Mouse (Mus musculus) spleen, embryonic (tissue): Measurements from ENCODE around the gene Sapcd2.

ENCODE experiments used
- CTCF ChIA-PET: fragments of 350-600 bp; sonication (Branson Sonifier 250); formaldehyde crosslinking; loops from one replicate; lab custom pipeline; 2022; lab: Charles Lee

Gene Sapcd2

DNA sequence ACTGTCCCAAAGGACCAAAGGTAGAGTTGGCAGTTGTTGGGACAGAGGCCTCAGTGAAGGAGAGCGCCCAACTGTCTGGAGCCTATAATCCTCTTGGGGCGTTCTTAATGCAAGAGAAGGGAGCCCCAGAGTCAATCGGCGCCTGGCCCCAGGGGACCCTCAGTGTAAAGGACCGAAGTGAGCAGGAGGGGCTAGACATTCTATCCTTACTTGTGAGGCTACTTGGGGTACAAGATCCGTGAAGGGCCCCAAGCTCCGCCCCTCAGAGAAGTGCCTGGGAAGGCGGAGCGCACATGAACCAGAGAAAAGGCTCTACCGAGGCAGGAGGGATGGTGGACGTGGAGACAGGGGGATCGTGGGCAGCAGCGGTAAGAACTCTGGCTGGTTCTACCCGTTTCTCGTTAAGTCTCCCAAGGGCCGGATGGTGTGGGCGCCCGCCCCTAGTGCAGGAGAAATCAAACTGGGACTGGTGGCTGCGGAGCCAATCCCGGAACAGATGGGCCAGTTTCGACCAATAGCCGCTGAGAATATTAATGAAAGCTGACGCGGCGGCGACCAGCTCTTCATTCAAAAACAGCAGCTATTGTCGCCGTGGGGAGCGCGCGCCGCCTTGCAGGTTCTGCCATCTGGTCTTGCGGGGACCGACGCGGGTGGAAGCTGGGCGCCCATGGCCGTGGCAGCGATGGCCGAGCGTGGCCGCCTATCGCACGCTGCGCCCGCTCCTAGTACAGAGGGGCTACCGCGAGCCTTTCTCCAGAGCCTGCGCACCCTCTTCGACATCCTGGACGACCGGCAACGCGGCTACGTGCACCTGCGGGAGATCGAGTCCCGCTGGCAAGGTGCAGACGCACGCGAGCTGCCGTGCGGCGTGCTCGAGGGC lies at the start of gene Sapcd2:
Gene Sapcd2, plus strand, starts transcription at position 558 of the 880 bp plus-strand sequence.
- CTCF ChIA-PET = interaction anchor here (0.6 to 0.7 kb wide), 2 partner anchors 10 to 185 kb away, joined by 3 to 6 read pairs; no protein-coding TSS in a partner anchor

DNA sequence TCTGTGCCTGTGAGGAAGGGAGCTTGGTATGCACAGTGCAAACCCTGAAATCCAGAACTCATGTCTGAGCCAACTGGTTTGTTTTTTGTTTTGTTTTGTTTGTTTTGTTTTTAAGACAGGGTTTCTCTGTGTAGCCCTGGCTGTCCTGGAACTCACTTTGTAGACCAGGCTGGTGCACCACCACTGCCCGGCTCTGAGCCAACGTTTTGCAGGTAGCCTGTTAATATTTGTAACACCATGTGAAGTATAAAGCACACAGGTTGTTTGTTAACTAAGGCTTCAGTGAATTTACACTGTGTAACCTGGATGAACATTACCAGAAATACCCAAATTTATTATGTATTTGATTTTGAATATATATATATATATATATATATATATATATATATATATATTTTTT lies 46.1 kb upstream of the Sapcd2 start:
- CTCF ChIA-PET = interaction anchor here (0.7 kb wide), 1 partner anchor 11 kb away, joined by 7 read pairs; no protein-coding TSS in a partner anchor

DNA sequence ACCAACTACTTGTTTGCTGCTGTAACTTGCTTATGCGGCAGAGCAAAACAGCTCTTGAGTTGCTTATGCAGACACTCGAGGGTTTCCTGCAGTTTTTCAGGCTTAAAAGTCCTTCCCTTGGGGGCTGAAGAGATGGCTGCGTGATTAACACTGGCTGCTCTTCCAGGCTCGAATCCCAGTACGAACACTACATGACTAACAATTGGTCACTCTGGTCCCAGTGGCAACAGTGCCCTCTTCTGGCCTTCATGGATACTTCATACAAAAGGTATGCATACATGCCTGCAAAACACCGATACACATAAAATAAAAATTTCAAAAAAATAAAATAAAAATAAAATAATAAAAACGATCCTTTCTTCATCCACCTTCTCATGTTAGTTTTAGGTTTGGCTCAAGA lies 43.7 kb upstream of the Sapcd2 start:
- CTCF ChIA-PET = no interaction called here

DNA sequence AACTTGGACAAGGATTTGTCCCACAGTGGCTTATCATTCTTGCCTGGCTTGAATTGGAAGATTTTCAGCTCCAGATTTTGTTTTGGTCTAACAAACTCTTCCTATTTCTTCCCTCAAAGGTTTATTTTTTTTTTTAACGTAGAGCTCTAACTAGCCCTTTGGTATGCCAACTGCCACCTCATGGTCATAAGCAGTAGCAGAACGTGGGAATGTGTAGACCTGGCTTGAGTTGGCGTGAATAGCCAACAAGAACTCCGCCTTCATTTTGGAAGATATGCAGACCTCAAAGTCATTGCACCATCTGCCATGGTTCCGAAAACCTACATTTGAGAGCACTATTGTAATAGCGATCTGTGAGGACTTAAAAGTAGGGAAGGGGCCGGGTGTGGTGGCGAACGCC lies 40.7 kb upstream of the Sapcd2 start:
- CTCF ChIA-PET = no interaction called here

DNA sequence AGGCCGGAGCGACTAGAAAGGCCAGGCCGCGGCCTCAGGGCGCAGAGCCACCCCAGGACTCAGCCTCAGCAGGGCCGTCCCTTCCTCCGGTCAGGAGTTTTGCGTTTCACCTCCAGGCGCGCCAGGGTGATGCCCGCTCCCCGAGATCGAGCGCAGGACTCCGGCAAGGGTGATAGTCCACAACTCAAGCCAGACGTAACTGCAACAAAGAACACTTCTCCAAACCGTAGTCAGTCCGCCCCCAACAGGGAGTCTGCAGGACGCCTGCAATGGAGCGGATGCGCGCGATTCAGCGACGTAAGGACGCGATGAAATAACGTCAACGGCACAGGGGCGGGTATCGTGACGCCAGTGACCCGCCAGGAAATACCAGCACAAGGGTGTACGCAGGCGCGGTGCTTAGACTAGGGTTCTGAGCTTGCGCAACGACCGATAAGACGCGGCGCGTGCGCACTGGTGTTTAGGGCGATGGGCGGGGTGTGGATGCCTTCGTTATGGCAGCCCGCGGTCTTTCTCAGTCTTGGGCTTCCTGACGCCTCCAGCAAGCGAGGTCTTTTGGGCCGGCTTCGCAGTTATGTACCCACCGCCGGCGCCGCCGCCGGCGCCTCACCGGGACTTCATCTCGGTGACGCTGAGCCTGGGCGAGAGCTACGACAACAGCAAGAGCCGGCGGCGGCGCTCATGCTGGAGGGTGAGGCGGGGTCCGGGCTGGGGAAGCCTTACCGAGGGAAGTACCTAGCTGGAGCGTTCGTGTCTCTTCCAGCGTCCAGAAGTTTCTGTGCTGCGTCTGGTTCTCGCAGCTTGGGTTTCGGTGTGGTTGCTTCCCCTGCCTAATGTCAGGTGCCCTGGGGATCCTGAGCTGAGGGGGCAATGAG lies 39.6 kb upstream of the Sapcd2 start, which contains the start of gene Man1b1:
Gene Man1b1, plus strand, starts transcription at position 53 of the 875 bp plus-strand sequence.
- CTCF ChIA-PET = no interaction called here

DNA sequence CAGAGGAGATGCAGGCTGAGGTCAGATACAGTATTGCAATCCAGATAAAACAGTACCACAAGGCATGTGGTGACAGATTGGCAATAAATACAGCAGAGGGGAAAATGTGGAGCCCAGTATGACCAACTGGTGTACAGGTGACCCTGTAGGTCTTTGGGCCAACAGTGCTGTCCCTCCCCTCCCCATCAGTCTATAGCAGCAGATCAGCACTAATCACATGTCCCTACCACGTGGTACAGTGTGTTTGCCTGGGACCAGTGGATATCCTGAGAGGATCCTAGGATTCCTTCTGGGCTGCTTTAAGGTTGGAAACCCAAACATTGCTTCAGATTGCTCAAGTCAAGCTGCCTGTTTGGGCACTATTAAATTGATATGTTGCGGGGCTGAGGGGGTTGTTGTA lies 38.6 kb upstream of the Sapcd2 start:
- CTCF ChIA-PET = no interaction called here

DNA sequence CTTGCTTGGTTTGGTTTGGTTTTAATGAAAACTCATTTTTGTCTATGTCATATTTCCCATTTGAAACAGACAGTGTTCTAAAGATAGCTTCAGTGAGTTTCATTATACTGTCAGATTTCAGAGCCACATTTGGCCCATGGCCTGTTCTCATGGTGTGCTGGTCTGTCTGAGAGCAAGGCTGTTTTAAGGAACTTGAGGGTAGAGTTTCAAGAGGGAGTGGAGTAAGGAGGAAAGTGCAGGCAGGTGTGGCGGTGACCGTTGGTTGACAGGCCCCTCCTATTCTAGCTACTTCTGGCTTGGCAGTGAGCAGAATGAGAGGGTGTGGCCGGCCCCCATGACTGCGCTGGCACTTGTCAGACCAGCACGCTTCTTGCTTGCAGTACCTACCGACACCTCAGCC lies 33.8 kb upstream of the Sapcd2 start:
- CTCF ChIA-PET = interaction anchor here (0.5 kb wide), 1 partner anchor 9 kb away, joined by 3 read pairs; no protein-coding TSS in a partner anchor

DNA sequence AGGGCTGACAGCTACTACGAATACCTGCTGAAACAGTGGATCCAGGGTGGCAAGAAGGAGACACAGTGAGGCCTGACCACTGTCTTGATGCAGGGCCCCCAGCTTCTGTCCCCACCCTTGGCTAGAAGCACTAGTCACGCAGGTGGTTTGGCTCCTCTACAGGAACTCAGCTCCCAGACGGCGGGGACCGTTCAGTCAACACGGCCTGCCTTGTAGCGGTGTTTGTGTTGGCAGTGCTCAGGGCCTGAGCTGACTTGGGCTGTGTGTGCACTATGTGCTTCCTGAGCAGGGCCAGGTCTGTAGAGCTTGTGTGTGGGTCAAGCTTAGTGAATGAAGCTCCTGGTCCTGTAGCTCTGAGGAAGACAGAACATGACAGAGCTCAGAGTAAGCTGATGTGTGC lies 24.0 kb upstream of the Sapcd2 start:
- CTCF ChIA-PET = interaction anchor here (1.0 kb wide), 1 partner anchor 12 kb away, joined by 5 read pairs; no protein-coding TSS in a partner anchor

DNA sequence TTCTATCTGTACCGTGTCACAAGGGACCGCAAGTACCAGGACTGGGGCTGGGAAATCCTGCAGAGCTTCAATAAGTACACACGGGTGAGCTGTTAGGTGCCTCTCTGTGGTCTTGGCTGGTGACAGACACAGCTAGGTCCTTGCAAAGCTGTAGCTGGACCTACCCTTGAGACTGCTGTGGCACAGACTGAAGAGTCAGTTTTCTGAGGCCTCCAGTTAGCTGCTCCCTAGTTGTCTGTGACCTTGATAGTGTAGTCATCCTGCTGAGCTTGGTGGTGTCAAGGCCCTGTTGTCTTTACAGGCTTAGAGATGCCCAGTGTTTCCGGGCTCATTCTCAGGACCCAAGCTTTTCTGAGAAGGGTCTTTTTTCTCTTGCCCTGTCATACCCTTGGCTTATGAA lies 22.6 kb upstream of the Sapcd2 start:
- CTCF ChIA-PET = no interaction called here

DNA sequence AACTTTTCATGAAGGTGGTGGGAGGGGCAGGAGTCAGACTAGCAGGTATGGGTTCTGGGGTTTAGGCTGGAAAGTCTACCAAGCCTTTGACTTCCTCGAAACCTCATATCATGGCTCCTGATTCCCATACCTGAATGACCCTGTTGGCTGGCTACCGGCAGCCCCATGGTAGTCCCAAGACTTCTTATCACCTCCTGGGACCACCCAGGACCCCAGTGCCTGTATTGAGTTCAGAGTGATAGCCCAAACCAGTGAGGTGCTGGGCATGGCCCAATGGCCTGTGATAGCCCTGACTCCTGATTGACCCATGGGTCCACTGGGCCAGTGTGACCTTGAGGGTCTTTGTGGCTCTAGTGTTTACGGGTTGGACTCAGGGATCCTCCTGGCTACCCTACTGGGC lies 21.4 kb upstream of the Sapcd2 start:
- CTCF ChIA-PET = no interaction called here

DNA sequence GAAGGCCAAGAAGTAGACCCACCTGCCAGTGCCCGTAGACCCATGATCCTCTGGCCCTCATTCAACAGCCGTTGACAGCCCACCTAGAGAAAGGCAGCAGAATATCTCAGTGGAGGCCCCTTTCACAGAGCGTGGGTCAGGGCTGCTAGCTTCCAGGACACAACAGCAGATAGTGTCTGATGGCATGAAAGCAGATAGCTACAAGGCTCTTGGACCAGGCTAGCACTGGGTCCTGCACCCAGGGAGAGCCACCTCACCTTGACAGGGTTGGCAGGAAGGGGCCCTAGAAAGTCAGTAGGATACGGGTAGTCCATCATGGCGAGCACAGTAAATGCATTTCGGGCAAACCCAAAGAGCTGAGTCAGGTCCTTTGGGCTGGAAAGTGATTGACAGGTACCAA lies 17.9 kb upstream of the Sapcd2 start:
- CTCF ChIA-PET = no interaction called here

DNA sequence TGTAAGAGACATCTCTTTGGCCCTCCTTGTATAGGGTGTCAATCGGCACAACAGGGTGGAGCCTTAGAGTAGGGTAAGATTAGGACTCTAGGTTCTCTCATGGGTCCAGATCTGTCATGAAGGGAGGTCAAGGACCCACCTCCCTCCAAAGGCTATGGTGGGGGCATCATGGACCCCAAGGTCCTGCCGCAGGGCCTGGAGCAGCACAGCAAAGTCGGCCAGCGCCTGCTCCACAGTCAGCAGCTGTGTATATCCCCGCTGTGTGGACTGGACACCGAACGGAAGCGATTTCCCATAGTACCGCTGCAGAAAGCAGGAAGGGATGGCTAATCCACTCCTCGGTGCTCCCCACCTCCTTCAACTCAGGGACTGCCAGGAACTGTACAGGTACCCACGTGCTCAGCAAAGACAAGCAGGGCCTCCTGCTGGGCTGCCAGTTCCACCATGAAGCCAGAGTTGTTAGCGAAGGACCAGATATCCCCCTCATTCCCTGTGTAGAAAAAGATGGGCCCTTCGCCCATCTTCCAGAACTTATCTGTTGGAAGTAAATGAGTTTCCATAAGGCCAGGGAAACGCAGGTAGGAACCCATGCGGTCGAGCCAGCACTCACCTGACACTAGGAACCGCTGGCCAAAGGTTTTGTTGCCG lies 16.6 kb upstream of the Sapcd2 start:
- CTCF ChIA-PET = no interaction called here

DNA sequence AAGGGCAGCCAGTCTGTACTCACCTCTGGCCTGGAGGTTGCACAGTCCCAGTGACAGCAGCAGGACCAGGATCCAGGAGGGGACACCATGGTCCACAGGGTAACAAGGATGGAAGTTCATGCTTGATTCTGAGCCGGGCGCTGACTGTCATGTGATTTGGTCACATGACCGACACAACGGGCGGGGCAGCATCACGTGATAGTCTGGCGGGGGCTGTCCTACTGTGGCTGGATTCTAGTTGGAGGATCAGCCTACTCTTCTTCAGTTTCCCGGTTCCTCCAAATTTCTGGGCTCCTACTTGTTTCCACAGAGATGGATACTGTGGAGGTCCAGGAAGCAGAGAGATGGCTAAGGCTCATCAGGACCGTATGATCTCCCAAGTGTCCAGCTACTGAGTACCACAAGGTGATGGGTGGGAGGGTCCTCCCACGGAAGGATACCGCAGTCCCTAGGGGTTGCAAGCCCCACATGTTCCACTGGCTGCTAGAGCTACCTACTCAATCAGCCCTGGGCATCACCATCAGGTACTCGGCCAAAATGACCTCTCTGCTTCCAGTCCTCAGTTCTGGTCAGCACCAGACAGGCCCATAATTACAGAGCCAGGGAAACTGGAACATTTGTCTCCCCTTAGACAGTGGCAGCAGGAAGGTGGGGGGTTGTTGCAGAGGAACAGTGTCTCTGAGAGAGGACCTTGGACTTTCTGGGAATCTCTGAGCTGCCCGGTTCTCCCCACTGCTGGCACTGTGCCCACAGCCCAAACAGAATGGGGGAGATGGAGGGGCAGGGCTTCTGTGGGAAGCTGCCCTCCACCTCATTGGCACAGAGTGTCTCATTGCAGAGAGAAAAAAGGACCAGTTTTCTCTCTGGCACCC lies 15.7 kb upstream of the Sapcd2 start, which contains the start of gene Dpp7:
Gene Dpp7, minus strand, starts transcription at position 152 of the 872 bp plus-strand sequence.
- CTCF ChIA-PET = no interaction called here

DNA sequence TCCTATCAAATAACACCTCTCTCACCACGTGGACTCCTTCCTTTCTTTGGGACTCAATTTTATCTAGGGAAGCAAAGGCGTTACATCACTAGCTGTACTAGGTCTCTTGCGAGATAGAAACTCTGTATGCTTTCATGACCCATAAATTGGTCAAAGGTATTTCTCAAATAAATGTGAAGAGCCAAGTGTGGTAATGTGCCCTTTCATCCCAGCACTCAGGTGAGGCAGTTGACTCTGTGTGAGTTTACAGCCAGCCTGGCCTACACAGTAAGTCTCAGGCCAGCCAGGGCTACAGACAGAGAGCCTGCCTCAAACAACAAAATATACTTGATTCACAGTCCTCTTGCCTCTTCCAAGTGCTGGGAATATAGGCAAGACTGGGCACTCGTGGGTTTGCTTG lies 12.3 kb upstream of the Sapcd2 start:
- CTCF ChIA-PET = no interaction called here

DNA sequence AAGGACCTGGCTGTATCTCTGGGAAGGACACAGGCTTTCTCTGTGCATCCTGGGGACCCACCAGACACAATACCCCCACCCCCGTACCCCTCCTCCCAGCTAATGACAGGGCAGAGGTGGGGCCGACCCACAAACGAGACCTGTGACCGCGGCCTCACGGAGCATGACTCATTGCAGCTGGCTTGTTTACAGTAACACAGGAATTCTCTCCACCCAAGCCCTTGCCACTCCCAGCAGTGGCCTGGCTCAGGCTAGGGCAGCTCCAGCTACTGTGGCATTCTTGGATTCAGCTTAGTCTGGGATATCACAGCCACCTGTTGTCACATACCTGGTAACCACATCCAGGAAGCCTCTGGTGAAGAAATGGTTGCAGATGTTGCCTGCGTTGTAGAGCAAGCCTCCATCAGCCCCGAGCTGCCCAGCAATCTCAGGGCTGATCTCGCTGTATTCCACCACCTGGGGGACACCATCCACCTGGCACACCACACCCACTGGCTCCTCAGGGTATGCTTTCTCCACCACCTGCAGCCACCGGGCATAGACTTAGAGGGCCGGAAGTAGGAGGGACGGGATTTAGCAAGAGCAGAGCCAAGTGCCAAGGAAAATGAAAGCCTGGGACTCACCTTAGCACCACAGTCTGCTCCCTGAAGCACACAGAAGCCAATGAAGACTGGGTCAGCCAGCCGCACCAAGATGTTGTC lies 8.5 kb upstream of the Sapcd2 start:
- CTCF ChIA-PET = no interaction called here

DNA sequence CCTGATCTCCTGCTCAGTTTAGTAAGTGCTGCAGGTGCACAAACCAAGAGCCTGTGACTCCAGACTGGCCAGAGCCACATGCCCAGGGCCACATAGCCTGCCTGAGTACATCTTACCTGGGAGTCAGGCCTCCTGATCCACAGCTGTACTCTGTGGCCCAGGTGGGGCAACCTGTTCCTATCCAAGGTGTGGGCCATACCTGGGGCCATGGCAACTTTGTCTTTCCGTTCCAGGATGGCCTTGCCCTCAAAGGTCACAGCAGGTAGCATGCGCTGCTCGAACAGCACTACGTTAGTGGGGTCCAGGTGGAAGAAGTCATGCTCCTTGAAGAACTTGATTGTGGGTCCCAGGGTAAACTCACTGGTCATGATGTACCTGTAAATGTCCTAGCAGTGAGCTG lies 7.8 kb upstream of the Sapcd2 start:
- CTCF ChIA-PET = no interaction called here

DNA sequence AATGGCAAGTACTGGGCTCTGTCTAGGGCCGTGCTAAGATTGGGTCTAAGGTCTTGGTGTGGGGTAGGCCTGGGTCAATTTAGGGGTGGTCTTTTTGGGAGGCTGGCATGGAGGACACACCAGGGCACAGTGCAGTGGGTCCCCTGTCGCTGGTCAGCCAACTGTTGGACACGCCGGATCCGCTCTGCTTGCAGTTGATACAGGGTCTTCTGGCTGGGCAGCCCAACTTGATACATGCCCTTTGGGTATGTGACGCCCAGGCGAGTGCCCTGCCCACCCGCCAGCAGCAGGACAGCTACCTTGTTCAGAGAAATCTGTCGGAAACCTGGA lies 7.4 kb upstream of the Sapcd2 start:
- CTCF ChIA-PET = interaction anchor here (0.6 kb wide), 1 partner anchor 132 kb away, joined by 3 read pairs; no protein-coding TSS in a partner anchor

DNA sequence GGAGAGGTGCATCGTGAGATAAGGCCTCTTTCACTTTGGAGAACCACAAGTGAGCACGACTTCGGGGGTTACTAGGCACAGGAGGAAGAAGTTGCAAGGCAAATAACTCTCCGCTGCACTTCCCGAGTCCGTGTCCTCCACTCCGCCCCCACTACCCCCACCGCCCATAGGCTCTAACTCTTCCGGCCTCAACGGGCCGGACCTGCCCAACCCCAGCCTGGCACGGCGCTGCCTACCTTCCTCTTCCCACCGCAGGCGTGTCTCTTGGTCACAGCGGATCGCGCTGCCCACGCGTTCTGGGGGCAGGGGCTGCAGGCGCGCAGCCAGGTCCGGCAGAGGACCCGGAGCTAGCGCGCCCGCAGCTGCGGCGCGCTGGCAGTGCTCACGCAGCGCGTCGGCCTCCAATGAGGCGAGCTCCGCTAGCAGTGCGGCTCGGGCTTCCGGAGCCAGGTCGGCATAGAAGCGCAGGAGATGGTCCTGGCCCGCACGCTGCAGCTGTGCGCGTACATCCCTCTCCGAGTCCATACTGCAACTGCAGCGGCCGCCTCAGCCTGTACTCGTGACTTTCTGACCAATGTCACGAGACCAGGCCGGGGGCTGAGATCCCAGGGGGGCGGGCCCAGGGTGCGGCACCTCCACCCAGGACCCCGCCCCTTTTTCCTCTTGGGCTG lies 6.9 kb upstream of the Sapcd2 start, which contains the start of gene Uap1l1:
Gene Uap1l1, minus strand, starts transcription at position 592 of the 671 bp plus-strand sequence.
- CTCF ChIA-PET = interaction anchor here (0.6 kb wide), 2 partner anchors 58 to 132 kb away, joined by 3 read pairs; partner anchors contain the start of gene Fut7

DNA sequence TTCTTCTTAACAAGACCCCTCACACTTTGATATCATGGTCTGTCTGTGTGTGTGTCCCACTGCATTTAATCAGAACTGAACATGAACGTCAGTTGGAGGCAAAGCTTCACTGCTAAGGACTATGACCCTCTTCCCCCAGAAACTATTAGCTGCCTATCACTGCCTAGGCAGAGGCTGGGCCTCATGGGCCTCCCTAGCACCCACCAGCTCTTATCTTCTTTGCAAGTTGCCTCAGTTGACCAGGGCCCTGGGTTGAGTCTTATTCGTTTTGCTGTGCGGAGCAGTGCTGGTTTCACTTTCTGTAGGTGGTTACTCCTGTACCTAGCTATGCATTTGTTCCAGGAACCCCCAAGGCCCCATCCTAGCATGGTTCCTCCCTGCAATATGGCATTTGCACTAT lies 2.1 kb upstream of the Sapcd2 start:
- CTCF ChIA-PET = no interaction called here
